Mouse (Mus musculus): ENCODE results near the gene Aqp1.

DNA sequence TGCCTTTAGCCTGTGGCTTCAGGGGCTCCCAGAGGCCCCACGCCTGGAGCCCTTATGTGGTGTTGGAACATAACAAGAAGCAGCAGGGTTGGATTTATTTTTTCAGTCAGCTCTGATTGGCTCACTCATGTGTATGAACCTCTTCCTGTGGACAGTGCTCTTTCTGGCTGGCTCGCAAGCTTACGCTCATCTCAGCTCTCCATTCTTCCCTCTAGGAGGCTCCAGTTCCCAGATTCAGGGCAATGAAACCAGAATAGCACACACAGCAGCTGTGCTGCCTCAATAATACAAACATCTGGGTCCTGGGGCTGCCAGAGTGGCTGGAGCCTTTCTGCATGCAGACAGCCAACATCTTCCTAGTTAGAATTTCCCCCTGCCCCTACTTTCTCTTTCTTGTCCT, 59.9 kb downstream of the Aqp1 start:
- TF ChIP-seq POLR2A (IDR thresholded peaks at IDR 0.05; ENCODE audit: control insufficient read depth, extremely low read depth, insufficient read depth, low read length, poor library complexity) (no peak), CTCF (IDR thresholded peaks at IDR 0.05; ENCODE audit: borderline replicate concordance, control insufficient read depth, extremely low read depth, insufficient read depth, low read length, poor library complexity) (no peak)
